Mouse (Mus musculus) stomach, postnatal 0 days (tissue): ENCODE results near the gene Gm47996. TPM values are rescaled to one million over a fixed set of nuclear protein-coding genes. Genes with fewer than 3 reads are reported as not detected.

ENCODE experiments used
- ATAC-seq: fragments of 200-750 bp; cut with Nextera tagmentation; 2 replicates; pipeline ENCODE4 v1.8.0; 2017; ENCODE audit not compliant: low FRiP score, low TSS enrichment
- DNase-seq: peaks from one replicate; pipeline ENCODE4 v3.0.0-alpha.2; 2016; ENCODE audit warnings: low spot score
- H3K27ac ChIP-seq: fragments of 300-500 bp; sonication (generic); replicated peaks from 2 replicates; pipeline ENCODE4 v1.5.1; 2014; ENCODE audit warnings: mild to moderate bottlenecking, control low read depth
- H3K27me3 ChIP-seq: fragments of 300-500 bp; sonication (generic); 2 replicates; pipeline ENCODE4 v1.6.1; 2014; ENCODE audit warnings: low read length; ENCODE audit not compliant: control insufficient read depth, insufficient read depth
- H3K36me3 ChIP-seq: fragments of 300-500 bp; sonication (generic); 2 replicates; pipeline ENCODE4 v1.6.1; 2014; ENCODE audit warnings: low read length, mixed read lengths; ENCODE audit not compliant: control insufficient read depth, insufficient read depth
- H3K4me1 ChIP-seq: fragments of 300-500 bp; sonication (generic); replicated peaks from 2 replicates; pipeline ENCODE4 v1.6.1; 2014; ENCODE audit warnings: antibody characterized with exemption; ENCODE audit not compliant: control insufficient read depth, insufficient read depth
- H3K4me2 ChIP-seq: fragments of 300-500 bp; sonication (generic); replicated peaks from 2 replicates; pipeline ENCODE4 v1.6.1; 2014; ENCODE audit warnings: low read depth, mild to moderate bottlenecking, control low read depth, moderate library complexity
- H3K4me3 ChIP-seq: fragments of 300-500 bp; sonication (generic); 2 replicates; pipeline ENCODE4 v1.5.1; 2014; ENCODE audit warnings: low read depth, low read length, control low read depth
- H3K9ac ChIP-seq: fragments of 300-500 bp; sonication (generic); 2 replicates; pipeline ENCODE4 v1.6.1; 2014; ENCODE audit warnings: mild to moderate bottlenecking, low read length, control low read depth, mixed read lengths
- H3K9me3 ChIP-seq: fragments of 300-500 bp; sonication (generic); 2 replicates; pipeline ENCODE4 v1.6.1; 2016; ENCODE audit warnings: low read length; ENCODE audit not compliant: control insufficient read depth
- CTCF ChIP-seq: IDR thresholded peaks from 2 replicates; pipeline ENCODE4 v1.5.1; 2016; ENCODE audit warnings: antibody characterized with exemption, low read depth, mild to moderate bottlenecking, moderate library complexity
- EP300 ChIP-seq: optimal IDR thresholded peaks from 2 replicates; pipeline ENCODE3; 2016; ENCODE audit warnings: antibody characterized with exemption
- WGBS: fragments of 180-500 bp; shearing (Covaris S2); extraction: QIAGEN DNeasy Blood & Tissue Kit; methylation state at CpG from one replicate; pipeline ENCODE4 v1.1.7; 2014; 5-methylcytosine and 5-hydroxymethylcytosine counted together
- polyA plus RNA-seq: library from polyadenylated mRNA; unstranded; fragments of >200 nt; fragmentation: Nextera tagmentation; extraction: Ambion mirVana; gene quantifications from 2 replicates; pipeline ENCODE4 v1.2.1, GENCODE M21; 2015

The Gm47996 gene
- polyA plus RNA-seq, 1 experiment from 2014 or later, result not detected

DNA sequence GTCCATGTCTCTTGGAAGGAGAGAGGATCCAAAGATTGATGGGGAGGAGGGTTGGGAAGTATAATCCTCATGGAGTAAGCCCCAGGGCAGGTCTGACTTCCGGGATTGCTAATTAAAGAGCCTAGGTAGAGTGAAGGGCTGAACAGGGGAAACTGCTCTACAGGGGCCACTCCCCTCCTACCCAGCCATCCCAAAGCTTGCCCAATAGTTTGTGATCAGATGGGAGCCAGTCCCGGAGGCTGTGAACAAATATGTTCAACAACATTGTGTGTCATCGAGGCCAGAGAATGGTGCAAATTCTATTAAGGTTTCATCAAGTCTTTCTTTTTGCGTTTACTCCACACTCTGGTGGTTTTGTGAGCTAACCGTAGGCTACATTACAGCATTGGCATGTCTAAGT is 34.1 kb downstream of the Gm47996 start:
- TF ChIP-seq EP300, result no peak
- no peak for TF ChIP-seq CTCF
- H3K36me3 ChIP-seq, result no peaks in the 10 kb centered on the region
- no peak overlapping the region for H3K27ac ChIP-seq
- no peaks in the 10 kb centered on the region for H3K27me3 ChIP-seq
- H3K9ac ChIP-seq, result no peak overlapping the region
- H3K4me3 ChIP-seq, result no peak overlapping the region
- WGBS, result 93% methylated on average over 5 of the region's 5 CpGs
- no peaks in the 10 kb centered on the region for H3K4me1 ChIP-seq
- DNase-seq (no peak), ATAC-seq (no peak)
- H3K9me3 ChIP-seq, result no peaks in the 10 kb centered on the region
- H3K4me2 ChIP-seq, result no peak overlapping the region

DNA sequence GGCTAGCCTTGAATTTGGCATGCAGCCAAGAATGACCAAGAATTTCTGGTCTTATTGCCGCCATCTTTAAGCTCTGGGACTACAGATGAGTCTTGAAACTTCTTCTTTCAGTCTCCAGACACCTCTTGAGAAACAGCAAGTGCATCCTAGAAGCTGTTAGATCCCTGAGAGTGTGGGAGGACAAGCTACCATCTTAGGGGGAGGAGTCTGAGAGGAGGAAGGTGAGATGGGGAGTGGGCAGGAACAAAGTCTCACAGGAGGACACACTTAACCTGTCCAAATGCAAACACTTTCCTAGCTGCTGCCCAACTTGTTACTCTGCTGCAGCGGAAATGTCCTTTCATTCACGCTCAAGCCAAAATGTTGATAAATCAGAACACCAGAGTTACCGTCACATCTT is 34.8 kb downstream of the Gm47996 start:
- H3K4me3 ChIP-seq, result no peak overlapping the region
- WGBS, result 78% methylated on average over 4 of the region's 4 CpGs
- no peaks in the 10 kb centered on the region for H3K4me1 ChIP-seq
- H3K9me3 ChIP-seq, result no peaks in the 10 kb centered on the region
- no peaks in the 10 kb centered on the region for H3K36me3 ChIP-seq
- no peak for ATAC-seq
- H3K9ac ChIP-seq, result no peak overlapping the region
- TF ChIP-seq CTCF, result no peak
- TF ChIP-seq EP300, result no peak
- no peak overlapping the region for H3K27ac ChIP-seq
- no peak overlapping the region for H3K4me2 ChIP-seq
- no peaks in the 10 kb centered on the region for H3K27me3 ChIP-seq
- no peak for DNase-seq

DNA sequence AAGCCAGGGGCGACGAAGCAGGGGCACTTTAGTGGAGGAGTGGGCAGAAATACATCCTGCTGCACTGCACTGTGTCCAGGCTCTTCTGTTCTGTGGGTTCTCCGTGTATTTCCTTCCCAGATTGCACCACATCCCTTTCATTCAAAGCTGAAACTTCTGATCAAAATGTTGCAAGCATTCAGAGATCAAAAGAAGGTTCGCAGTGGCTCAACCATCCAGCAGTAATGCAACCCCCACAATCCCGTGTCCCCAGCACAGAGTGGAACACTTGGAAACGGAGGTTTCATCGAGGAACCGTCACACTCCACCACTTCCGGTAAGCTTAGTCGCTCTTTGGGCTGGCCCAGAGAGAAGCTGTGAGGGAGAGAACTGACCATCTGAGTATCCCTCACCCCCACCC is 35.2 kb downstream of the Gm47996 start:
- H3K4me2 ChIP-seq, result no peak overlapping the region
- no peaks in the 10 kb centered on the region for H3K9me3 ChIP-seq
- DNase-seq (no peak), ATAC-seq (no peak)
- no peak overlapping the region for H3K27ac ChIP-seq
- H3K27me3 ChIP-seq, result no peaks in the 10 kb centered on the region
- H3K4me3 ChIP-seq, result no peak overlapping the region
- WGBS, result 85% methylated on average over 10 of the region's 10 CpGs
- no peaks in the 10 kb centered on the region for H3K4me1 ChIP-seq
- no peak overlapping the region for H3K9ac ChIP-seq
- no peaks in the 10 kb centered on the region for H3K36me3 ChIP-seq
- TF ChIP-seq EP300, result no peak
- TF ChIP-seq CTCF, result no peak

DNA sequence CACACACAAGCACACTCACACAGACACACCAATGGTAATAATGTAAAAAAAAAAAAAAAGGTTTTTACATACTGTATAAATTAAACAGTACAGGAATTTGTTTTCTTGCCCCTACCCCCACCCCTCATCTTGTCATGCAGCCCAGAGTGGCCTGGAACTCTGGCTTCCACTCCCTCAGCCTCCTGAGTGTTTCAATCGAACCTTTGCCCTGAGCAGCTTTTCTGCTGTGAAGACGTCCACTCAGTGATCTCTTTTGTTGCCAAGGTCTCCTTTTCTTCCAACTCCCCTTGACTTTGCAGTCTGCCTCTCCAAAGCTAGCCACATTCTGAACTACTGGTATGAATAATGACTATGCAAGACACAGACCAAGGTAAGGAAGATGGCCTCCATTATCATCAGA is 35.9 kb downstream of the Gm47996 start:
- H3K9me3 ChIP-seq, result no peaks in the 10 kb centered on the region
- no peak overlapping the region for H3K4me3 ChIP-seq
- no peak for DNase-seq
- ATAC-seq, result no peak
- no peaks in the 10 kb centered on the region for H3K36me3 ChIP-seq
- no peaks in the 10 kb centered on the region for H3K27me3 ChIP-seq
- no peak overlapping the region for H3K4me2 ChIP-seq
- H3K9ac ChIP-seq, result no peak overlapping the region
- H3K27ac ChIP-seq, result no peak overlapping the region
- 62% methylated on average over 2 of the region's 2 CpGs for WGBS
- no peaks in the 10 kb centered on the region for H3K4me1 ChIP-seq
- no peak for TF ChIP-seq CTCF
- TF ChIP-seq EP300, result no peak

DNA sequence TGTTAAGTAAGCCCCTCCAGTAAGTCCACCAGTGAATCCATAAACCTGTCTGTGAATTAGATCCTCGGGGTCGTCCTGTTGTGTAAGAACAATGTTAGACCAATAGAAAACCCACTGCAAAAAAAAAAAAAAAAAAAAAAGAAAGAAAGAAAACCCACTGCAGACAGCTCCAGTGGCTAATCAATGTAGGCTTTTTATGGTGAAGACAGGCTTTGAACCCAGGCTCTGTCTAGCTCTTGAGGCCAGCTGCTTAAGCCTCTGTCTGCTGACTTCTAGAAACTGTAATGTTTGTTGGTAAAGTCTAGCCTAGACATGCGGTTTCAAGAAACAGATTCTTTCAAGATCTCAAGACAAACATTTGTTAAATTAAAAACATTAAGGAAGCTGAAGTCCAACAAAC is 40.2 kb downstream of the Gm47996 start:
- H3K4me1 ChIP-seq, result no peaks in the 10 kb centered on the region
- no peak overlapping the region for H3K27ac ChIP-seq
- H3K4me3 ChIP-seq, result no peak overlapping the region
- H3K4me2 ChIP-seq, result no peak overlapping the region
- no peak overlapping the region for H3K9ac ChIP-seq
- no peak for TF ChIP-seq EP300
- no peak for TF ChIP-seq CTCF
- H3K9me3 ChIP-seq, result no peaks in the 10 kb centered on the region
- WGBS, result 77% methylated on average over 3 of the region's 3 CpGs
- no peaks in the 10 kb centered on the region for H3K36me3 ChIP-seq
- no peak for ATAC-seq
- no peaks in the 10 kb centered on the region for H3K27me3 ChIP-seq
- DNase-seq, result no peak

DNA sequence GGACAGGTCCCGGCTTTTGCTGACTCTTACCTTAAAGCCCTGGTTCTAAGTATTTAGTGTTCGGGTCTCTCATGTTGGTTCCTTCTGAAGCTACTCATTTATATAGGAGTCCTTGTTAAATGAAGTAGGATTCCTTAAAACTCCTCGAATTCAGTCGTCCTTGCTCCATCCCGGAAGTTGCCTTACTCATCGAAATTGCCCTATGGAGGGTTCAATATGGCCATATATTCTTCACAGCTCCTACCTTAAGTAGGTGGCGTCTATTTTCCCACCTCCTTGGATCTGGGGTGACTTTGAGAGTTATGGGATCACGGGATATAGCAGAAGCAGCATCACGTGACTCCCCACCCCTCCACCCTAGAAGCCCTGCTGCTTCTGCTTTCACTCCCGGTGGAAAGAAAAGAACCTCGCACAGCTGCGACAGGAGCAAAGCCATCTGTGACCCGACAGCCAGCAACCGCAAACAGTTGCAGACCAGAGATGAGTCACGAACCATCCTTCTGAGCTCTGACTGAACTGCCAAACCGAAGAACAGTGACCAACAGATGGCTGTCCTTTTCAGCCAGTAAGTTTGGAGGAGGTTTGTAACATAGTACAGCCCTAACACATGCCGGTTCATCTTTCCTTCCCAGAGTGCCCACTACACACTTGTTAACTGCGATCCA is 40.7 kb downstream of the Gm47996 start:
- H3K4me3 ChIP-seq, result no peak overlapping the region; the same call in 1 of the 2 replicates
- H3K4me2 ChIP-seq, result peak overlapping the region; percentile 35
- 37% methylated on average over 18 of the region's 18 CpGs for WGBS
- no peaks in the 10 kb centered on the region for H3K36me3 ChIP-seq
- no peaks in the 10 kb centered on the region for H3K27me3 ChIP-seq
- ATAC-seq, result peak; percentile 80; the same call in 1 of the 2 replicates
- no peak for TF ChIP-seq EP300
- TF ChIP-seq CTCF, result 0 out of 2 replicates have a peak, but pooled peaks have one; percentile 8
- no peaks in the 10 kb centered on the region for H3K4me1 ChIP-seq
- H3K9ac ChIP-seq, result no peak overlapping the region
- no peak overlapping the region for H3K27ac ChIP-seq
- peak; percentile 36 for DNase-seq
- H3K9me3 ChIP-seq, result no peaks in the 10 kb centered on the region
